Mouse (Mus musculus) testis, adult 2 months (tissue): ENCODE measurements around the gene B3galt4. TPM values are rescaled to one million over a fixed set of nuclear protein-coding genes. Genes with fewer than 3 reads are reported as not detected.
"Not testable (repeated sequence)": the region's sequence is repeated elsewhere in the genome, so short reads cannot be mapped to it uniquely, and the experiment has no call there.

ENCODE experiments used
- H3K27ac ChIP-seq: fragments of 200-500 bp; 2 replicates; pipeline ENCODE4 v1.5.1; 2012; ENCODE audit warnings: low read depth, low read length; ENCODE audit not compliant: control insufficient read depth, insufficient read depth
- H3K27me3 ChIP-seq: fragments of 200-500 bp; 2 replicates; pipeline ENCODE4 v1.6.1; 2012; ENCODE audit warnings: mild to moderate bottlenecking, low read length, moderate library complexity; ENCODE audit not compliant: control insufficient read depth, insufficient read depth
- H3K36me3 ChIP-seq: fragments of 200-500 bp; 2 replicates; pipeline ENCODE4 v1.6.1; 2012; ENCODE audit warnings: mild to moderate bottlenecking, low read length; ENCODE audit not compliant: control insufficient read depth, insufficient read depth
- H3K4me1 ChIP-seq: fragments of 200-500 bp; 2 replicates; pipeline ENCODE4 v1.6.1; 2012; ENCODE audit warnings: low read length; ENCODE audit not compliant: control insufficient read depth, insufficient read depth
- H3K4me3 ChIP-seq: fragments of 200-500 bp; 2 replicates; pipeline ENCODE4 v1.5.1; 2012; ENCODE audit warnings: low read depth, mild to moderate bottlenecking, low read length, moderate library complexity, mixed read lengths; ENCODE audit not compliant: control insufficient read depth
- CTCF ChIP-seq: fragments of 200-500 bp; IDR thresholded peaks from 2 replicates; pipeline ENCODE4 v1.5.1; 2012; ENCODE audit warnings: low read depth, mild to moderate bottlenecking, inconsistent platforms, low read length, moderate library complexity; ENCODE audit not compliant: control insufficient read depth, insufficient read depth, insufficient replicate concordance
- POLR2A ChIP-seq: fragments of 200-500 bp; IDR thresholded peaks from 2 replicates; pipeline ENCODE4 v1.6.1; 2012; ENCODE audit warnings: low read depth, mild to moderate bottlenecking, inconsistent platforms, low read length, moderate library complexity; ENCODE audit not compliant: control insufficient read depth
- polyA plus RNA-seq: library from polyadenylated mRNA; depleted of rRNA; stranded (reverse); fragments of >200 nt; gene quantifications from 2 replicates; pipeline ENCODE4 v1.2.3, GENCODE M21; 2012

Gene B3galt4
- polyA plus RNA-seq, 1 experiment, result 9.1 TPM

GRCm38 (mm10) chr17:33955555-33956214 lies 4.4 kb upstream of the B3galt4 start, which contains the start of the genes Vps52 and Rps18:
Gene Vps52, plus strand, starts transcription at chr17:33955812.
Gene Rps18, minus strand, starts transcription at chr17:33956001.
- Histone ChIP-seq H3K4me3 (peak within 1 kb of the TSS; percentile 99), H3K36me3 (no peaks in the 10 kb centered on the region; the same call in none of the 2 replicates), H3K27ac (peak within 1 kb of the TSS; percentile 95), H3K4me1 (peaks cover 17% of the 10 kb centered on the region), H3K27me3 (no peaks in the 10 kb centered on the region)
- TF ChIP-seq CTCF (no peak), POLR2A (peak; percentile 97)

- TF ChIP-seq POLR2A (no peak), CTCF (no peak)
- Histone ChIP-seq H3K27me3 (no peaks in the 10 kb centered on the region), H3K4me1 (peaks cover 22% of the 10 kb centered on the region), H3K36me3 (no peaks in the 10 kb centered on the region; the same call in none of the 2 replicates), H3K27ac (peak overlapping the region; percentile 85), H3K4me3 (peak overlapping the region; percentile 99)
These were observed 3.6 kb upstream of the B3galt4 start for GRCm38 (mm10) chr17:33954646-33955554.

GRCm38 (mm10) chr17:33953961-33954565 lies 2.8 kb upstream of the B3galt4 start:
- H3K4me3 ChIP-seq, result no peak overlapping the region
- H3K27ac ChIP-seq, result no peak overlapping the region
- no peaks in the 10 kb centered on the region; the same call in none of the 2 replicates for H3K36me3 ChIP-seq
- no peaks in the 10 kb centered on the region for H3K27me3 ChIP-seq
- peaks cover 22% of the 10 kb centered on the region for H3K4me1 ChIP-seq
- TF ChIP-seq CTCF (no peak), POLR2A (no peak)

- no peak overlapping the region for H3K27ac ChIP-seq
- H3K4me1 ChIP-seq, result peaks cover 22% of the 10 kb centered on the region
- H3K36me3 ChIP-seq, result no peaks in the 10 kb centered on the region; the same call in none of the 2 replicates
- H3K27me3 ChIP-seq, result no peaks in the 10 kb centered on the region
- H3K4me3 ChIP-seq, result no peak overlapping the region
- TF ChIP-seq POLR2A (no peak), CTCF (no peak)
These were observed 2.0 kb upstream of the B3galt4 start for GRCm38 (mm10) chr17:33953310-33953709.

GRCm38 (mm10) chr17:33952879-33953278 lies 1.6 kb upstream of the B3galt4 start:
- Histone ChIP-seq H3K4me1 (peaks cover 22% of the 10 kb centered on the region), H3K36me3 (no peaks in the 10 kb centered on the region; the same call in 1 of the 2 replicates), H3K27me3 (no peaks in the 10 kb centered on the region), H3K4me3 (no peak overlapping the region), H3K27ac (no peak overlapping the region)
- TF ChIP-seq POLR2A (no peak), CTCF (no peak)

GRCm38 (mm10) chr17:33952015-33952414 lies 727 bp upstream of the B3galt4 start:
- not testable (repeated sequence) for H3K27ac ChIP-seq, H3K4me3 ChIP-seq, H3K36me3 ChIP-seq, H3K27me3 ChIP-seq
- H3K4me1 ChIP-seq, result peaks cover 22% of the 10 kb centered on the region

GRCm38 (mm10) chr17:33950131-33950625 lies 1.1 kb downstream of the B3galt4 start:
- Histone ChIP-seq H3K36me3 (no peaks in the 10 kb centered on the region; the same call in 1 of the 2 replicates), H3K4me1 (peaks cover 19% of the 10 kb centered on the region), H3K27ac (no peak overlapping the region), H3K4me3 (no peak overlapping the region; the same call in 1 of the 2 replicates), H3K27me3 (no peaks in the 10 kb centered on the region)
- TF ChIP-seq CTCF (no peak), POLR2A (no peak)
